Mouse (Mus musculus) mature B cell (primary cell): ENCODE data around the gene Spef2.
"Not testable (repeated sequence)": the region's sequence is repeated elsewhere in the genome, so short reads cannot be mapped to it uniquely, and the experiment has no call there.

Source experiments
- in situ Hi-C: fragments of 300-500 bp; cut with MboI; formaldehyde crosslinking; loops from 2 replicates; pipeline ENCODE4 v1.14.3; 2019

The Spef2 gene

DNA sequence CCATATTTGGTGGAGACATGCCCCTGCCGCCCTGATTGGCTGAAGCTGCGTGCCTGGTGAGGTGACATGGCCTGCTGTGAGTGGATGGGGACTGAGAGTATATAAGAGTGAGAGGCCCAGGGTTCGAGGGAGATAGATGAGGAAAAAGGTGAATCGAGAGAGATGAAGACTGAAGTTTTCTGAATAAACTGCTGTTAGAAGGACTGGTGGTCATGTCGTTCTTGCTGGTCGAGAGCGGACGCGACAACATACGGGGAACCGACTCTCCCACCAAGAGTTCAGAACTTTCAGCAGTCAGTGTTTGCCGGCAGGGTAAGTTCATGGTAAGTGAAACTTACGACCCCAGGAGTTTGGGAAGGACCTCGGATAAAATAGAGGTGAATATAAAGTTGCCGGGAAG is 191.4 kb downstream of the Spef2 start:
- in situ Hi-C loops: not testable (repeated sequence)

DNA sequence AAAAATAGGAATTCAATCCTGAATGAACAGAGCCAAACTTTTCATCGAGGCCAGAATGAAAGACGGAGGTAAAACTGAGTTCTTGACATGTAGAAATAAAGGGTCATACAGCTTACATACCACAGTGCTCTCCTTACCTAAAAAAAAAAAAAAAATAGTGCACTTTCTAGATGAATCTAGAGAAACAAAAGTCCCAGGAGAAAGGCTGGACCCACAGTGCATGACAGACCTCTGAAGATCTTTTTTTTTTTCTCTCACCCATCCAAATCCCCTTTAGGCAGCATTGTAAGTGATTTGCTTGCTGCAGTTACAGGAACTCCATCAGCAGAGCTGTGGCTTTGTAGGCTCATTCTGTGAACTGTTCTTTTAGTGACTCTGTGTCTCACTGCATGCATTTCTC is 199.7 kb downstream of the Spef2 start:
- in situ Hi-C loops: no loop called here

- in situ Hi-C loops: no loop called here
Measured at GRCm38 (mm10) chr15:9535200-9535599, 213.5 kb downstream of the Spef2 start.

DNA sequence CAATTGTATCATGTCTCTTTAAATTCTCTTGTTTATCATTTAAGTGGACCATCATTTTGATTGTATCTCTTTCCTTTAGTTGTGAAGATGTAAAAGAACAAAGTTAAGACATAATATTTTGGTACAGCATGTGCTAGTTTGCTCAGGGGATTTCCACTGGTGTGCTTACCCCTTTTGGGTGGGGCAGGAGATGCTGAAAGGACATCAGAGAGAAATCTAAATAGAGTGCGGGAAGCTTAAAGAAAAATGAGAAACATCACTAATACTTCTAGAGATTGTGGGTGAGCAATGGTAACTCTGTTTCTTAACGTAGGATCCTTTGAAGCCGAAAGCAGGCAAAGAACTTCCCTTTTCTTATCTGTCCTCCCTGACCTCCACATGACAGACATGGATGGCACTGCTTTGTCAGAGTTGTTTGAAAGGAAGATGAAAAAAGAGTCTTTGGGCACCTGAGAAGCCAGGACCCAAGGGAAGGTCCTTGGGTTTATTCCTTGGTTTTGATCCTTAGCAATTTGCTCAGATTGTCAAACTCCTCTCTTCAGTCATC is 215.2 kb downstream of the Spef2 start:
- in situ Hi-C loops: no loop called here

DNA sequence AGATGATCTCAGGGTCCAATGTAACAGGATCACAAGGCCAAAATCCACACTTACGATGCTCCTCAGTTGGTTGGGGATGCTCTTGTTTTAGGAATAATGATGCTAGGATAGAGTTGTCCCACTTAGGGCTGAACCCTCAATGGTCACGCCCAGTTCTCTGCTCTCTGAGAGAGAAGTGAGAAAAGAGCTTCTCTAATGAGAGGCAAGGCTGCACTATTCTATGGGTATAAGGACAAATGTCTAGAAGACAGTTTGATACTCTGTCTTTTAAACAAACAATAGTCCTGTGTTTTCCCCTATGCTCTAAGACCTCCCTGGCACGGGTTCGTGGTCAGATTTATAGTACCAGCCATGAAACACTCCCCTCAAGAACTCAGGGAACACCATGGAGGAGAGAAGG is 218.6 kb downstream of the Spef2 start, which contains the start of gene Il7r:
Gene Il7r, minus strand, starts transcription at position 101 of the 400 bp plus-strand sequence.
- in situ Hi-C loops: no loop called here

DNA sequence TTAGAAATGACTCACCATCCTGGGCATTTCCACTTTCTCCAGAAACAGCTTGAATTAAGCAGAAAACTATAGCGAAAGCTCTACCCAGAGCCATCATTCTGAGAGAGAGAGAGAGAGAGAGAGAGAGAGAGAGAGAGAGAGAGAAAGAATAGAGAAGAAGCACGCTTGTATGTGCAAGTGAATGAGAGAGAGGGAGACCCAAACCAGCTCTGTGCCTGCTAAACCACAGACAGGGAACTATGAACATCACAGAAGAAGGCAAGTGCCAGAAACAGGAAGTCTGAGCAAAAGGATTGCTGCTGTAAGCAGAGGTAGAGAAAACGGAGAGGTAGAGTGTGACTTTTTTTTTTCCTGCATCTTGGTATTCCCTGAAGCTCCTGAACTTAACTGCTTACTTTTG is 219.0 kb downstream of the Spef2 start:
- in situ Hi-C loops: no loop called here
